Mouse (Mus musculus) intestine, embryonic 14.5 days (tissue): ENCODE data around the gene Tbc1d16. TPM values are rescaled to one million over a fixed set of nuclear protein-coding genes. Genes with fewer than 3 reads are reported as not detected.
A peak's percentile ranks its signal among the peaks of the same experiment; 100 is the strongest.

Source experiments
- ATAC-seq: fragments of 200-750 bp; cut with Nextera tagmentation; replicated peaks from 2 replicates; pipeline ENCODE4 v1.8.0; 2017; ENCODE audit warnings: low read depth, moderate number of reproducible peaks, moderate TSS enrichment, moderate library complexity; ENCODE audit not compliant: low FRiP score, low TSS enrichment
- DNase-seq: peaks from one replicate; pipeline ENCODE4 v3.0.0-alpha.2; 2018; ENCODE audit warnings: low spot score
- H3K27ac ChIP-seq: fragments of 300-500 bp; sonication (generic); 2 replicates; pipeline ENCODE4 v1.5.1; 2014; ENCODE audit warnings: low read depth, mild to moderate bottlenecking, control low read depth
- H3K27me3 ChIP-seq: fragments of 300-500 bp; sonication (generic); replicated peaks from 2 replicates; pipeline ENCODE4 v1.6.1; 2014; ENCODE audit warnings: low read length, control low read depth; ENCODE audit not compliant: control insufficient read depth, insufficient read depth
- H3K36me3 ChIP-seq: fragments of 300-500 bp; sonication (generic); 2 replicates; pipeline ENCODE4 v1.6.1; 2014; ENCODE audit warnings: low read length, control low read depth; ENCODE audit not compliant: control insufficient read depth, insufficient read depth
- H3K4me1 ChIP-seq: fragments of 300-500 bp; sonication (generic); replicated peaks from 2 replicates; pipeline ENCODE4 v1.6.1; 2014; ENCODE audit warnings: low read length, control low read depth, mixed read lengths; ENCODE audit not compliant: control insufficient read depth, insufficient read depth
- H3K4me2 ChIP-seq: fragments of 300-500 bp; sonication (generic); 2 replicates; pipeline ENCODE4 v1.6.1; 2014; ENCODE audit warnings: low read length
- H3K4me3 ChIP-seq: fragments of 300-500 bp; sonication (generic); 2 replicates; pipeline ENCODE4 v1.5.1; 2014; ENCODE audit warnings: low read depth, low read length, control low read depth, mixed read lengths
- H3K9ac ChIP-seq: fragments of 300-500 bp; sonication (generic); 2 replicates; pipeline ENCODE4 v1.6.1; 2014; ENCODE audit warnings: mild to moderate bottlenecking, low read length
- H3K9me3 ChIP-seq: fragments of 300-500 bp; sonication (generic); 2 replicates; pipeline ENCODE4 v1.6.1; 2016; ENCODE audit warnings: low read length, control low read depth; ENCODE audit not compliant: control insufficient read depth
- WGBS: fragments of 180-500 bp; shearing (Covaris S2); extraction: QIAGEN DNeasy Blood & Tissue Kit; methylation state at CpG from one replicate; pipeline ENCODE4 v1.1.7; 2014; 5-methylcytosine and 5-hydroxymethylcytosine counted together
- polyA plus RNA-seq: library from polyadenylated mRNA; unstranded; fragments of >200 nt; fragmentation: Nextera tagmentation; extraction: Ambion mirVana; gene quantifications from 2 replicates; pipeline ENCODE4 v1.2.1, GENCODE M21; 2014

The Tbc1d16 gene
- polyA plus RNA-seq, 1 experiment from 2014 or later, result 13.0 TPM

DNA sequence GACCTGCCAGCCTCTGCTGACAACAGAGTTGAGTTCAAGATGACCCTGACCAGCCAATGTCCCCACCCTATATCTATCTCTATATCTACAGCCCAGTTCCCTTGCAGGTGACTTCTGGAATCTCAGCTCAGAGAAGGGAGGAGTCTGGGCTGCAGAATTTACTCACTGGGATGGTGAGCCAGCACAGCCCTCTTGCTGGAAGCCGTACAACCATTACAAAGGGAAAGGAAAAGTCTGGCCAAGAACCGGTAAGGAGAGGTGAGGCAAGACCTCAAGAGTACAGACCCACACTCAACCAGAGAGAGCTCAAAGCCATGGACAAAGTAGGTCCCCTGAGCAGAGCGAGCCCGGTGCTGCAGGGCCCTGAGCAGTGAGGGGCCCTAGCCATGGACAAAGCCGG, 36.1 kb downstream of the Tbc1d16 start:
- H3K4me1 ChIP-seq, result peaks cover 15% of the 10 kb centered on the region
- no peaks in the 10 kb centered on the region for H3K9me3 ChIP-seq
- H3K9ac ChIP-seq, result no peak overlapping the region
- H3K36me3 ChIP-seq, result peaks cover 3% of the 10 kb centered on the region; the same call in 1 of the 2 replicates
- DNase-seq, result no peak
- no peak overlapping the region for H3K27ac ChIP-seq
- no peaks in the 10 kb centered on the region for H3K27me3 ChIP-seq
- ATAC-seq, result no peak
- H3K4me3 ChIP-seq, result no peak overlapping the region
- no peak overlapping the region for H3K4me2 ChIP-seq
- whole genome bisulfite sequencing, result 75% methylated on average over 5 of the region's 5 CpGs

DNA sequence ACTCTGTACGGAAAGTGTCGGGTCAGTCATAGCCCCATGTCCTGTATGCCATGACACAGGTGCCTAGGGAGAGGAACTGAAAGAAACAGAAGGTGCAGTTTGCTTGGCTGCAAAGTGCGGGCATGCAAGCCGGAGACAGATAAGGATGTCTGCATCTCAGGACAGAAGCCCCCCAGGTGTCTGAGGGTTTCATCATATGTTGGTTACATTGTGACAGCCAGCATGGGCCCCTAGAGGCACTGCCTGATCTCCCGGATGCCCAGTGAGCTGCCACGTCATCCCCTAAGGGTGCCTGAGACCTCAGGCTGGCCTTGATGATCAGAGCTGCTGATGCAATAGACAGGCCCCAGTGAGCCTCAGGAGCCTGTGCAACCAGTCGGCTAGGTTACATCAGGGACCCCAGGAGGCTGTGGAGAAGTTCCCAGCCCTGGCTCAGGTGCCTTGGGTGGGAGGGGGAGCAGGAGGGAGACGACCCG, 36.7 kb downstream of the Tbc1d16 start:
- no peak overlapping the region for H3K27ac ChIP-seq
- ATAC-seq, result no peak

DNA sequence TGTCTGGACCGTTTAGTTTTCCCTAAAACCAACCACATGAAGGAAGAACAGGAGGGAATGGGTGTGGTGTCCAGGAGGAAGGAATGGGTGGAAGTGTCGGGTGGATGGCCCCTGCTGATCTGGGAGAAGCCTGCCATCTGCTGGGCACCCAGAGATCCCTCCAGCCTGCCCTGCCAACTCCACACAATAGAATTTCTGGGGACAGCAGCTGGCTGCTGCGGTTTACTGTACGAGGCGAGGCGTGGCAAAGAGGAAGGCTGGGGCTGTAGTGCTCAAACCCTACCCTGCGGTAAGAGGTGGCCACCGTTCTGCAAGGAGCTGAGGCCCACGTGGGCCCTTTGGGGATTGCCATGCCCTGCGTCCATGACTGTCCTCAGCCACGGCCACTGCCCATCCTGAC, 37.8 kb downstream of the Tbc1d16 start:
- Histone ChIP-seq H3K36me3 (no peaks in the 10 kb centered on the region; the same call in 1 of the 2 replicates), H3K9ac (no peak overlapping the region), H3K27ac (no peak overlapping the region), H3K9me3 (no peaks in the 10 kb centered on the region), H3K27me3 (no peaks in the 10 kb centered on the region), H3K4me3 (no peak overlapping the region), H3K4me2 (no peak overlapping the region), H3K4me1 (peaks cover 18% of the 10 kb centered on the region)
- 25% methylated on average over 11 of the region's 11 CpGs for WGBS
- ATAC-seq (peak; percentile 58), DNase-seq (peak; percentile 77)

More for the DNA sequence above, 36.7 kb downstream of the Tbc1d16 start:
- Histone ChIP-seq H3K4me2 (no peak overlapping the region), H3K4me1 (peaks cover 18% of the 10 kb centered on the region), H3K9me3 (no peaks in the 10 kb centered on the region), H3K9ac (no peak overlapping the region), H3K4me3 (no peak overlapping the region), H3K36me3 (peaks cover 2% of the 10 kb centered on the region; the same call in 1 of the 2 replicates), H3K27me3 (no peaks in the 10 kb centered on the region)
- no peak for DNase-seq
- WGBS, result 82% methylated on average over 9 of the region's 9 CpGs

DNA sequence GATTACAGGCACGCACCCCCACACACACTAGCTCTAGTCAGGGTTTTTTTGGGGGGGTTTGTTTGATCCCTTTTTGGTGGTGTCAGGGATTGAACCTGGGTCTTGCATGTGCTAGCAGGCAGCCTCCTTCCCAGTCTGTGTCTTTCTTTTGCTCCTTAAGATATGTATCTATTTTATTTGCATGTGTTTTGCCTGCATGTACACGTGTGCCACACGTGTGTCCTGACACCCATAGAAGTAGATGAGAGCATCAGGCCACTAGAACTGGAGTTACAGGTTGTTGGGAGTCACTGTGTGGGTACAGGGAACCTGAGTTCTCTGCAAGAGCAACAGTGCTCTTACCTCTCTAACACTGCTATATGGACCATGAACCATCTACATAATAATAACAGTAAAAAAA, 39.0 kb downstream of the Tbc1d16 start:
- 89% methylated on average over 3 of the region's 3 CpGs for WGBS

DNA sequence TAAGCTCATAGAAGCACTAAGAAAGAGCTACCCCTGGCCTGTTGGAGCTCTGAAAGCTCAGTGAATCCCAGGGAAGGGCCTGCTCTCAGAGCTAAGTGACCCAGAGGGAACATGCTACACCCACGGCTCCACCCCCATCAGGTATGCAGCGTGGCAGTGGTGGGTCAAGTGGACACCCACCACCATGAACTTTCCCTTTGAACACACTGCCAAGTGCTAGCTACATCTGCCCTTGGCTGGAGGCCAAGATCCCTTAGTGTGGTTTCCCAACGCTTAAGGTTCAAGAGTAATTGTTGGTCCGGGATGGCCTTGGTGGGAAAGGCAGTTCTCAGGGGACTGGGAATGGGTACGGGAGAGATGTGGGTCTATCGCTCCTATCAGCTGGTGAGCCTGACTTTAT, 39.9 kb downstream of the Tbc1d16 start:
- Histone ChIP-seq H3K9me3 (no peaks in the 10 kb centered on the region), H3K27ac (no peak overlapping the region), H3K4me2 (no peak overlapping the region), H3K9ac (no peak overlapping the region), H3K36me3 (no peaks in the 10 kb centered on the region), H3K4me1 (peaks cover 18% of the 10 kb centered on the region), H3K4me3 (no peak overlapping the region), H3K27me3 (no peaks in the 10 kb centered on the region)
- ATAC-seq (no peak), DNase-seq (no peak)
- WGBS, result 59% methylated on average over 6 of the region's 6 CpGs

More for the DNA sequence above, 39.0 kb downstream of the Tbc1d16 start:
- Histone ChIP-seq H3K27ac (no peak overlapping the region), H3K4me1 (peaks cover 18% of the 10 kb centered on the region), H3K36me3 (no peaks in the 10 kb centered on the region), H3K4me3 (no peak overlapping the region), H3K9me3 (no peaks in the 10 kb centered on the region), H3K4me2 (no peak overlapping the region), H3K9ac (no peak overlapping the region), H3K27me3 (no peaks in the 10 kb centered on the region)
- DNase-seq (no peak), ATAC-seq (no peak)

DNA sequence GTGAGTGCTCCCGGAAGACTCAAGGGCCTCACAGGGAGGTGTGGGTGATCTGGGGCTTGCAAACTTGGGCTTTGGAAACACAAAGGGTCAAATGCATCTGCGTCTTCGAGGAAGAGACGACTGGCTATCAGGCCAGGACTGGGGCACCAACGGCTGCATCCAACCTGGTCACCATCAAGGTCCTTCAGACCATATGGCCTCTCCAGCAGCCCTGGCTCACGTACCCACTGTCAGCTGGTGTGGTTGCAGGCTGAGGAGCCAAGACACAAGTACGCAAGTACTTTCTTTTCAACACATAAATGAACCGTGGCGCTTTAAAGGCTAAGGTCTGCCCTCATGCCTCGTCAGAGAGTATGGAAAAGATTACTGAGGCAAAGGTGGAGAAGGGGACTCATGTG, 40.5 kb downstream of the Tbc1d16 start:
- no peaks in the 10 kb centered on the region for H3K36me3 ChIP-seq
- WGBS, result 60% methylated on average over 10 of the region's 10 CpGs
- no peak overlapping the region for H3K4me3 ChIP-seq
- no peak for ATAC-seq
- peaks cover 18% of the 10 kb centered on the region for H3K4me1 ChIP-seq
- no peak overlapping the region for H3K9ac ChIP-seq
- H3K9me3 ChIP-seq, result no peaks in the 10 kb centered on the region
- no peak overlapping the region for H3K27ac ChIP-seq
- no peak overlapping the region for H3K4me2 ChIP-seq
- no peak for DNase-seq
- H3K27me3 ChIP-seq, result no peaks in the 10 kb centered on the region

DNA sequence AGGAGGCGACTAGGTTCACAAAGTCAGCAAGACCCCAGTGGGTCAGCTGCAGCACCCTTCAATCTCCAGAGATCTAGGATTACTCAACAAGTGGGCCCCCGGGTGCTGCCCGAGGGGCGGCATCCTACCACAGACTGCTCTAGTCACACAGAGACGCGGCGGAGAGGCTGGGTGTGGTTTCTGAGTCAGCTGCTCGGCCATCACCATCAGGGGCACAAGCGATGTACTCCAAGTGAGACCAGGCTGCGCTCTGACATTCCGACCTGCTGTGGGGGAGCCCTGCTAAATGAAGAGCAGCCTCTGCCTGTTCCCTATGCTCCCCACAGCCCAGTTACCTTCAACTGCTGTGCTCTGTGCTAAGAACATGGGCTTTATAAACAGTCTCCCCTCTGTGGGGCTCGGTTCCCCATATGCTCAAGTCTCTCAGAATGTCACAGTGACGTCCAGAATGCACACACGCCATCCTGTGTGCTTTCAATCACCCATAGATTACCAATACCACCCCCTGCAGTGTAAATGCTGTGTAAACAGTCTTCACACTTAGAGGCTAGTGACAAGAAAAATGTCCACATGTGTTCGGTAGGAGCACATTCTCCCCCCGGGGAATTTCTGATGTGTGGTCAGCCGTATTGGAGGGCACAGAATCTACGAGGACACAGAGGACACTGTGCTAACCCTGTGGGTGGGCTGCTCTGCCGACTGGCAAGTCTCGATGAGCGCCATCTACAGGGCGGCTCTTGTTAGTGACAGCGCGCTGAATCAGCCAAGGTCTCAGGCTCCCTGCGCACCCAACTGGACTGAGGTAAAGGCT, 41.1 kb downstream of the Tbc1d16 start:
- Histone ChIP-seq H3K27ac (no peak overlapping the region), H3K4me3 (no peak overlapping the region), H3K4me1 (peaks cover 18% of the 10 kb centered on the region), H3K4me2 (no peak overlapping the region), H3K27me3 (no peaks in the 10 kb centered on the region), H3K9me3 (no peaks in the 10 kb centered on the region), H3K9ac (no peak overlapping the region), H3K36me3 (no peaks in the 10 kb centered on the region)
- DNase-seq (peak; percentile 82), ATAC-seq (no peak)
- WGBS, result 41% methylated on average over 25 of the region's 25 CpGs

DNA sequence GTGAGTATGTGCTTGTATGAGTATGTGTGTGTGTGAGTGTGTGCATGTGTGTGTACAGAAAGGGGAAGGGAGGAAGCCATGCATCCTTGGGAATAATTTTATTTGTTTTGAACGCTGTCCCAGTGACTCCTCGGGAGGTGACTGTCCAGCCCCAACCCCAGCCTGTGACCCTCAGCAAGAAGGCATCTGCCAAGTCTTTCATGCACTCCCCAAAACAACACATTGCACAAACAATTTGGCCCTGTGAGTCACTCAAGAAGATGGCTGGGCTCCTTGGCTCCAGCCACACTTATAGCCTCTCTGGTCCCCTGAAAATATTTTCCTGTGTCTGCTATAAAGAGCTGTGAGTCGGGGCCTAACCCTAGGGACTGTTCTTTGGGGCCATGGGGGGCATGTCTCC, 41.9 kb downstream of the Tbc1d16 start:
- WGBS, result 83% methylated on average over 3 of the region's 3 CpGs
- no peak for ATAC-seq
- Histone ChIP-seq H3K36me3 (no peaks in the 10 kb centered on the region), H3K27me3 (no peaks in the 10 kb centered on the region), H3K27ac (no peak overlapping the region), H3K4me3 (no peak overlapping the region), H3K9ac (no peak overlapping the region), H3K4me1 (peaks cover 18% of the 10 kb centered on the region), H3K4me2 (no peak overlapping the region), H3K9me3 (no peaks in the 10 kb centered on the region)
- no peak for DNase-seq
